Mouse (Mus musculus): Measurements from ENCODE around the gene Dbil5.

DNA sequence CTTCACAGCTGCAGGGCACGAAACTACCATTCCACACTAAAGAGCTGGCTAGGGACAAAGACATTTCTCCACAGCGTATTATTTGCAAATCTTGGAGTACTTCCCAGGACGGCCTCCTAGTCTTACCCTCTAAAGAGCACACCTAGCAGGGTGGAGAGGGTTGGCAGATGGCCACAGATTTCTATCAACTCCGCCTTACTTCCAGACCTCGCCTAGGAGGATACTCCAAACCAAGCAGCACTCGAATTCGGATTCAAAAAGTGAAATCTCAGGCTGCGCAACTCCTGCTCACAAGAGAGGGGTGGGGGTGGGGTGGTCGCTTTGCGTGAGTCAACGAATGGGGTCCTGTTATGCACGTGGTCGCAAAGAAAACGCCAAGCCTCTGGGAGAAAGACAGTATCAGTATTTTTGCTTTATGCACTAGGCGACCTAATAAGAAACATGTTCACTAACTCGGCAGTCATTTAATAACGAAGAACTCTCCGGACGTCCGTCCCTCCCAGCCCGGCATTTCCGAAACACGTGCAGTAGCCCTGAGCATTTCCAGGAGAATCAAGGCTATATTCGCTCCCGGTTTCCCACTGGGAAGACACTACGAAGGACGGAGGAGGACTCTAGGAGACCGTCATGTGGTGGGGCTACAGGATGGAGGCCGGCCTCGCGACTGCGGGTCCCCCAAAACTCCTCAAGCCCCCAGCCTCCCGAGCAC is 573 bp upstream of the Dbil5 start:
- TF ChIP-seq CTCF (conservative IDR thresholded peaks at IDR 0.05; ENCODE audit: low read length), result no peak
- no peak for TF ChIP-seq POU5F1 (IDR thresholded peaks at IDR 0.05; ENCODE audit: borderline replicate concordance, low read length)
- no peak for TF ChIP-seq NANOG (IDR thresholded peaks at IDR 0.05; ENCODE audit: borderline replicate concordance, low read length)
